Mouse (Mus musculus): ENCODE measurements around the gene Coro6. TPM values are rescaled to one million over a fixed set of nuclear protein-coding genes. Genes with fewer than 3 reads are reported as not detected.

Gene Coro6
- polyA plus RNA-seq, 1 experiment from 2014 or later = 0.09 TPM

DNA sequence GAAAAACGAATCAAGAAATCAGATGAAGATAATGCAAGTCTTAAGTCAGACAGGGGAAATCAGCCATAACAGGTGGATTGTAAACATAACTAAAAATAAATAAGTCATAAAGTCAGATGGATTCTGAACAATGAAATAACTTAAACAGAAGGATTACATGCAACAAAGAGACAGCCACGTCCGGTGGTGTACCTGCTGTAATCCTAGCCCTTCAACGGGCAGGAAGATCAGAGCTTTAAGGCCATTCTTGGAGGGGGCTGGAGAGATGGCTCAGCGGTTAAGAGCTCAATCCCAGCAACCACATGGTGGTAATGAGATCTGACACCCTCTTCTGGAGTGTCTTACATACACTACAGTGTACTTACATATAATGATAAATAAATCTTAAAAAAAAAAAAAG lies 49.1 kb downstream of the Coro6 start:
- Histone ChIP-seq H3K4me3 (replicated peaks; ENCODE audit: low read depth, low read length) (no peak overlapping the region), H3K27ac (no peak overlapping the region), H3K9me3 (replicated peaks; ENCODE audit: low read length) (no peaks in the 10 kb centered on the region), H3K27me3 (ENCODE audit: insufficient read depth, low read length) (no peaks in the 10 kb centered on the region), H3K9ac (ENCODE audit: low read depth, low read length) (no peak overlapping the region), H3K4me2 (ENCODE audit: low read length) (no peak overlapping the region), H3K4me1 (replicated peaks; ENCODE audit: insufficient read depth, low read length) (peaks cover 32% of the 10 kb centered on the region), H3K36me3 (ENCODE audit: insufficient read depth, low read length) (0 out of 2 replicates have a peak, but pooled peaks cover 7% of the 10 kb centered on the region)
- TF ChIP-seq CTCF (IDR thresholded peaks at IDR 0.05; ENCODE audit: low read depth) = no peak
- 64% methylated on average over 5 of the region's 5 CpGs for WGBS
- no peak for ATAC-seq (replicated peaks; ENCODE audit: low FRiP score, low read depth)
- no peak for DNase-seq (ENCODE audit: low spot score)

DNA sequence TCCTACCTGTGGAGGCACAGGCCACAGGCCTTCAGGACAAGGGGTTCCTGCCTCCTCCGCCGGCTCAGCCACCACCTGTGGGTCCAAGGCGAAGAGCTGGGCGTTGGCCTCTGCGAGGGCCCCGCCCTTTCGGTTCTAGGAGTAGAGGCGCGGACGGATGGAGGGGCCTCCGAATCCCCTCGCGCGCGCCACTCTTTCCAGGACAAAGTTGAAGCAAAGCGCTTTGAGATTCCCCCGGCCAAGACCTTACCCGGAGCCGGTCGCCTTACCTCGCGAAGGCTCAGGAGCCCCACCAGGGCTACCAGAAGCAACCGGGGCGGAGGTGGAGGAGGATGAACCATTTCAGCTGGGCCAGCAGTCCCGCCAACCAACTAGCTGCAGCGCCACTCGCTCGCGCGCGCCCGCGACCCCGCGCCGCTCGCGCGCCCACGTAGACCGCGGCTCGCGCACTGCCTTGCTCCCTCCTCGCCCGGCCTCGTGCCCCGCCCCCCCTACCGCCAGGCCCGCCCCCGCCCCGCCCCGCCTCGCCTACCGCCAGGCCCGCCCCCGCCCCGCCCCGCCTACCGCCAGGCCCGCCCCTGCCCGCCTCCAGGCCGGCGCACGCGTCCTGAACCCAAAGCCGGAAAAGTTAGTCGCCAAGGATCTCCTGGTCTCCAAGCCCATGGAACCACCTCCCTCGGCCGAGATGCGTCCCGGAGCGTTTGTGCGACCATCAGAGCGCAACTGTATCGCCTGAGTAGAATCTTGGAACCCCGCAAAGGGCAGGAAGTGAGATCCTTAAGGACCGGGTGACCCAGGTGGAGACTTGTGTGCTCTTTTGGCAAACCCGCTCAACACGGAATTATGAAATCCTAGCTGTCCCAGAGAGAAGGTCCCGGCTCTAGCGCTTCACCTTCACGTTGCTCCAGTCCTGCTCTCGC lies 50.9 kb downstream of the Coro6 start:
- ATAC-seq (replicated peaks; ENCODE audit: low FRiP score, low read depth) = peak; percentile 68
- Histone ChIP-seq H3K9ac (ENCODE audit: low read depth, low read length) (peak overlapping the region; percentile 71), H3K4me2 (ENCODE audit: low read length) (peak overlapping the region; percentile 75), H3K27me3 (ENCODE audit: insufficient read depth, low read length) (no peaks in the 10 kb centered on the region), H3K4me3 (replicated peaks; ENCODE audit: low read depth, low read length) (peak overlapping the region; percentile 55), H3K4me1 (replicated peaks; ENCODE audit: insufficient read depth, low read length) (peaks cover 32% of the 10 kb centered on the region), H3K27ac (peak overlapping the region; percentile 38), H3K36me3 (ENCODE audit: insufficient read depth, low read length) (no peaks in the 10 kb centered on the region), H3K9me3 (replicated peaks; ENCODE audit: low read length) (no peaks in the 10 kb centered on the region)
- under 1% methylated on average over 78 of the region's 84 CpGs for WGBS
- peak; percentile 90 for DNase-seq (ENCODE audit: low spot score)
- no peak for TF ChIP-seq CTCF (IDR thresholded peaks at IDR 0.05; ENCODE audit: low read depth)

DNA sequence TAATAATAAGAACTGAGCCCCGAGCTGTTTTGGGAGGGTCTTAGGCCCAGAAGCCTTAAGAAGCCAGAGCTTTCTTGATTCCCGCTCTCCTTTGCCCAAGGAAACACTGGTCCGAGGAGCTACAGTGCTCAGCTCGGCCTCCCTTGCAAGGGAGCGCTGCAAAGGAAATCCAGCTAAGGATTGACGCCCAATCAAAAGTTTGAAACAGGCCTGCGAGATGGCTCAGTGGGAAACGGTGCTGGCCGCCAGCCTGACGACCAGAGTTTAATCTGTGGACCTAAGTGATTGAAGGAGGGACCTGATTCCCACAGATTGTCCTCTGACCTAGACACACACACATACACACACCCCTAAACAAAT lies 51.6 kb downstream of the Coro6 start:
- TF ChIP-seq CTCF (IDR thresholded peaks at IDR 0.05; ENCODE audit: low read depth) = no peak
- 10% methylated on average over 10 of the region's 10 CpGs for WGBS
- DNase-seq (ENCODE audit: low spot score) (no peak), ATAC-seq (replicated peaks; ENCODE audit: low FRiP score, low read depth) (no peak)
- peak overlapping the region; percentile 55 for H3K4me3 ChIP-seq (replicated peaks; ENCODE audit: low read depth, low read length)
- H3K27me3 ChIP-seq (ENCODE audit: insufficient read depth, low read length) = no peaks in the 10 kb centered on the region
- H3K9me3 ChIP-seq (replicated peaks; ENCODE audit: low read length) = no peaks in the 10 kb centered on the region
- peak overlapping the region; percentile 46; the same call in 1 of the 2 replicates for H3K9ac ChIP-seq (ENCODE audit: low read depth, low read length)
- H3K4me2 ChIP-seq (ENCODE audit: low read length) = peak overlapping the region; percentile 75
- H3K36me3 ChIP-seq (ENCODE audit: insufficient read depth, low read length) = no peaks in the 10 kb centered on the region
- H3K4me1 ChIP-seq (replicated peaks; ENCODE audit: insufficient read depth, low read length) = peaks cover 27% of the 10 kb centered on the region
- H3K27ac ChIP-seq = peak overlapping the region; percentile 36; the same call in 1 of the 2 replicates

DNA sequence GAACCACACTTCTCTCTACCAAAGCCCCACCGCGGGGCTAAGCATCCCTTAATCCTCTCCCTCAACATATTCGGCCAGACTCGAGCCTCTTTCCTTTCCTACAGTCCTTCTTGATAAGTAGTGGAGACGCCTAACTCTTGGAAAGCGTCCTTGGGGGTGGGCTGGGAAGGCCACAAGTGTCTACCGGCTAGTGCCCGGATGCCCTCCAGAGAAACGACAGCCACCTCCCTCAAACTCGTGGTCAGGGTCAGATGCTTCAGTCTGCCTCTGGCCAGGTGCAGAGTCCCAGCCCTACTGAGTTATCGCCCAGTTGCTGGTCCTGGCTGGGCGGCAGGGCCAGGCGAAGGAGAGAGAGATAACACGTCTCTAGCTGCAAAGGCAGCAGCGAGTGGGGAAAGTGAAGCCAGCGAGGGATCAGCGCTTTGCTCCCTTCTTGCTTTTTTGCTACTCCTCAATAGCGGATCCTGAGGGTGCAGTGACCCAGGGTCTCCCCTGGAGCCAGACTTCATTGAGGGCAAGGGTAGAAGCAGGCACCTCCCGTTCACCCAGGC lies 52.1 kb downstream of the Coro6 start:
- no peak for ATAC-seq (replicated peaks; ENCODE audit: low FRiP score, low read depth)
- WGBS = 16% methylated on average over 19 of the region's 19 CpGs
- no peak for DNase-seq (ENCODE audit: low spot score)
- Histone ChIP-seq H3K9ac (ENCODE audit: low read depth, low read length) (peak overlapping the region; percentile 50; the same call in 1 of the 2 replicates), H3K27ac (no peak overlapping the region), H3K36me3 (ENCODE audit: insufficient read depth, low read length) (no peaks in the 10 kb centered on the region), H3K9me3 (replicated peaks; ENCODE audit: low read length) (no peaks in the 10 kb centered on the region), H3K4me3 (replicated peaks; ENCODE audit: low read depth, low read length) (peak overlapping the region; percentile 43), H3K27me3 (ENCODE audit: insufficient read depth, low read length) (no peaks in the 10 kb centered on the region), H3K4me2 (ENCODE audit: low read length) (peak overlapping the region; percentile 91), H3K4me1 (replicated peaks; ENCODE audit: insufficient read depth, low read length) (peaks cover 27% of the 10 kb centered on the region)
- no peak for TF ChIP-seq CTCF (IDR thresholded peaks at IDR 0.05; ENCODE audit: low read depth)

- under 1% methylated on average over 64 of the region's 72 CpGs for WGBS
- H3K36me3 ChIP-seq (ENCODE audit: insufficient read depth, low read length) = no peaks in the 10 kb centered on the region
- H3K27ac ChIP-seq = 0 out of 2 replicates have a peak within 1 kb of the TSS, but pooled peaks have one; percentile 13
- DNase-seq (ENCODE audit: low spot score) = peak; percentile 79
- H3K9me3 ChIP-seq (replicated peaks; ENCODE audit: low read length) = no peaks in the 10 kb centered on the region
- peak; percentile 45 for ATAC-seq (replicated peaks; ENCODE audit: low FRiP score, low read depth)
- peak within 1 kb of the TSS; percentile 50 for H3K9ac ChIP-seq (ENCODE audit: low read depth, low read length)
- H3K4me1 ChIP-seq (replicated peaks; ENCODE audit: insufficient read depth, low read length) = peaks cover 24% of the 10 kb centered on the region
- H3K4me2 ChIP-seq (ENCODE audit: low read length) = peak within 1 kb of the TSS; percentile 91
- peak within 1 kb of the TSS; percentile 43 for H3K4me3 ChIP-seq (replicated peaks; ENCODE audit: low read depth, low read length)
- no peaks in the 10 kb centered on the region for H3K27me3 ChIP-seq (ENCODE audit: insufficient read depth, low read length)
- no peak for TF ChIP-seq CTCF (IDR thresholded peaks at IDR 0.05; ENCODE audit: low read depth)
Measured at GRCm38 (mm10) chr11:77514832-77515636, 52.8 kb downstream of the Coro6 start, which contains the start of gene Abhd15. TSS of gene Abhd15 (plus strand) at chr11:77515121.
